Mouse (Mus musculus): ENCODE measurements around the gene Gm21748. TPM values are rescaled to one million over a fixed set of nuclear protein-coding genes. Genes with fewer than 3 reads are reported as not detected.
"Not testable (repeated sequence)": the region's sequence is repeated elsewhere in the genome, so short reads cannot be mapped to it uniquely, and the experiment has no call there.

The Gm21748 gene
- total RNA-seq (2021), result not detected

DNA sequence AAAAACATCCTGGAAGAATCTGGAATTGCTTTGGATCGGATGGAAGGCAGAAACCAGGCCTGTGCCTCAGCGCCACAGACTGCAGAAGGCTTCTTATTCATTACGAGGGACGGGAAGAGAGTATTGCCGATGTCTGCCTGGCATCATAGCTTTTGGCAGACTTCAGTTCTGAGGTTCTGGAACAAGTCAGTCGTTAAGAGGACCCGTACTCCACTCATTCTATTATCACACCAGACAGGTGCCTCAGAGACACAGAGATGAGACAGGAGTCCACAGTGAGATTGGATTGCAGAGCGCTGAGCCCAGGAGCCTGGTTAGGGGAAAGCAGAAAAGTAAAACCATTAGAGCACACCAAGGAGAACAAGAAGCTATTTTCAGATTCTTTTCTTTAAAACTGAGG is at the start of gene Gm21748:
Gene Gm21748, minus strand, starts transcription at position 101 of the 400 bp plus-strand sequence.
- DNase-seq (ENCODE audit: extremely low spot score in 1 of 2, low spot score in 1 of 2), result not testable (repeated sequence)

Other genes starting within 250 kb of the Gm21748 start
- gene Gm21860, start 84.4 kb downstream of the Gm21748 start, total RNA-seq (2021), result not detected
- not detected for gene Gm47283, start 54.4 kb downstream of the Gm21748 start, total RNA-seq (2021)